Mouse (Mus musculus): Measurements from ENCODE around the gene Fermt3. TPM values are rescaled to one million over a fixed set of nuclear protein-coding genes. Genes with fewer than 3 reads are reported as not detected.

Gene Fermt3
- total and polyA plus RNA-seq, 3 experiments, result 5.2 to 9.0 (median 7.8) TPM

DNA sequence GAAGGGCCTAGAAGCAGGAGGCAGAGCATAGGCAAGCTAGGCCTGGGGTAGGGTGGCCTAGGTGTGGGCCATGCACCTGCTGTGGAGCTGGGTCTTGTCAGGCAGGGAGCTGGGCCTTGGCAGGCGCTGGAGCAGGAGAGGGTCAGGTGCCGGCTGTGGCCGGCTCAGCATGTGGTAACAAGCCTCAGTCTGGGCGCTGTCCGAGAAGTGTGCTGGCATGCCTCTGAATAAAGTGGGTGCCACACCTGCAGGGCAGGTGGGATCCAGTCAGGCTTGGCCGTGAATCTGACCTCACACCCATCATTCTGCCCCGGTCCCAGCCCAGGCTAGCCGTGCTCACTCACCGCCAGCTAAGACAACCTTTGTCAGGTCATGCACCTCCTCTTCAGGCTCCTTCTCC is 5.3 kb downstream of the Fermt3 start:
- H3K4me1 ChIP-seq (ENCODE audit: control insufficient read depth, insufficient read depth, low read length), result no peaks in the 10 kb centered on the region
- DNase-seq, result no peak
- no peaks in the 10 kb centered on the region for H3K27me3 ChIP-seq (ENCODE audit: control insufficient read depth, insufficient read depth, low read length)
- no peaks in the 10 kb centered on the region for H3K36me3 ChIP-seq (ENCODE audit: control insufficient read depth, insufficient read depth, low read length)
- H3K79me2 ChIP-seq (replicated peaks; ENCODE audit: control insufficient read depth, insufficient read depth, low read length), result no peaks in the 10 kb centered on the region
- H3K27ac ChIP-seq, result no peak overlapping the region
- TF ChIP-seq POLR2A (IDR thresholded peaks at IDR 0.05; ENCODE audit: insufficient read depth, low read depth, low read length) (no peak), EP300 (IDR thresholded peaks at IDR 0.05; ENCODE audit: insufficient read depth, low read depth, low read length) (no peak), CTCF (IDR thresholded peaks at IDR 0.05) (no peak)
- H3K9ac ChIP-seq (ENCODE audit: low read depth, low read length), result no peak overlapping the region
- H3K4me3 ChIP-seq, result no peak overlapping the region
- WGBS, result 91% methylated on average over 9 of the region's 9 CpGs
- intact Hi-C loops (cut with DNase I), result no loop called here

DNA sequence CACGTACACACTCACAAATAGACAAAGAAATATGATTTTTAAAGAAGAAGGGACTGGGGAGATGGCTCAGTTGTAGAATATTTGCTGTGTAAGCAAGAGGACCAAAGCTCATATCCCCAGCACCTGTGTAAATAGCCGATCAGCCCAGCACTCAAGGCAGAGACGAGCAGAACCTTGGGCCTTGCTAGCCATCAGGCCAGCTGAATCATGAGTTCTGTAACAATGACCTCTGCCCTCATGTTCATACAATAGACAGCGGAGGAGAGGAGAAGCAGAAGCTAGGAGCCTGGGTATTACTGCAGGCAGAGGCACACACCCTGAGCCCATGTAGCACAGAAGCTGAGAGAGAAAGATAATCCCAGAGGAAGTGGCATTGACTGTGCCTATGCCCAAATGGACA is 6.8 kb downstream of the Fermt3 start:
- Histone ChIP-seq H3K27ac (no peak overlapping the region), H3K36me3 (ENCODE audit: control insufficient read depth, insufficient read depth, low read length) (no peaks in the 10 kb centered on the region), H3K27me3 (ENCODE audit: control insufficient read depth, insufficient read depth, low read length) (no peaks in the 10 kb centered on the region), H3K79me2 (replicated peaks; ENCODE audit: control insufficient read depth, insufficient read depth, low read length) (no peaks in the 10 kb centered on the region), H3K4me3 (no peak overlapping the region), H3K4me1 (ENCODE audit: control insufficient read depth, insufficient read depth, low read length) (no peaks in the 10 kb centered on the region), H3K9ac (ENCODE audit: low read depth, low read length) (no peak overlapping the region)
- intact Hi-C loops (cut with DNase I), result no loop called here
- TF ChIP-seq POLR2A (IDR thresholded peaks at IDR 0.05; ENCODE audit: insufficient read depth, low read depth, low read length) (no peak), CTCF (IDR thresholded peaks at IDR 0.05) (no peak), EP300 (IDR thresholded peaks at IDR 0.05; ENCODE audit: insufficient read depth, low read depth, low read length) (no peak)
- 88% methylated on average over 4 of the region's 4 CpGs for WGBS
- DNase-seq, result no peak

DNA sequence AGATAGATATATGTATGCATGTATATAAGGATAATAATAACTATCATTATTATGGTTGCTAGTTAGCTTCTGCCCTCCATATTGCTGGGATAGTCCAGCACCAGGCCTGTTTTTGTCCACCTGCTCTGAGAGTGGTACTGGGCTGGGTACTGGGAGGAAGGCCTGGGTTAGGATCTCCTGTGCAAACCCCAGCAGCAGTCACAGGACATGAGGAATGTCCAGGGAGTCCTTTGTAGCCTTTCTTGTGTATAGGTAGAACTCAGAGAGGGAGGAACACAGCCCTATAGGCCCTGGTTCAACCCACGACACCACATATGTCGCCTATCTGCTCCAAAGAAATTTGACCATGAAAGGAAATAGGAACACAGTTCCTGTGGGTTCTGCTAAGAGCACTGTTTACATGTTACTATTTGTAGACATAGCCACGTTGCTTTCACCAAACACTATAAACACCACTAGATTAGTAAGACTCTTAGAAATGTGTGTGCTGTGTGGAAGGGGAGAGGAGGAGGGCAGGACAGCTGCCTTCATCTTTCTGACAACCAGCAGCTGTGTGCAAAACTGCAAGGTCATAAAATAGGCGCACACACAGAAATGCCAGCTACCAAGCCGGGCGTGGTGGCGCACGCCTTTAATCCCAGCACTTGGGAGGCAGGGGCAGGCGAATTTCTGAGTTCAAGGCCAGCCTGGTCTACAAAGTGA is 12.2 kb downstream of the Fermt3 start:
- TF ChIP-seq POLR2A (IDR thresholded peaks at IDR 0.05; ENCODE audit: insufficient read depth, low read depth, low read length), result no peak
- TF ChIP-seq EP300 (IDR thresholded peaks at IDR 0.05; ENCODE audit: insufficient read depth, low read depth, low read length), result no peak
- no peak for TF ChIP-seq CTCF (IDR thresholded peaks at IDR 0.05)
- Histone ChIP-seq H3K79me2 (replicated peaks; ENCODE audit: control insufficient read depth, insufficient read depth, low read length) (no peaks in the 10 kb centered on the region), H3K4me1 (ENCODE audit: control insufficient read depth, insufficient read depth, low read length) (peaks cover 5% of the 10 kb centered on the region; the same call in 1 of the 2 replicates), H3K27me3 (ENCODE audit: control insufficient read depth, insufficient read depth, low read length) (no peaks in the 10 kb centered on the region), H3K36me3 (ENCODE audit: control insufficient read depth, insufficient read depth, low read length) (no peaks in the 10 kb centered on the region), H3K4me3 (no peak overlapping the region), H3K27ac (no peak overlapping the region), H3K9ac (ENCODE audit: low read depth, low read length) (no peak overlapping the region)
- intact Hi-C loops (cut with DNase I), result no loop called here
- no peak for DNase-seq
- WGBS, result 81% methylated on average over 9 of the region's 9 CpGs

DNA sequence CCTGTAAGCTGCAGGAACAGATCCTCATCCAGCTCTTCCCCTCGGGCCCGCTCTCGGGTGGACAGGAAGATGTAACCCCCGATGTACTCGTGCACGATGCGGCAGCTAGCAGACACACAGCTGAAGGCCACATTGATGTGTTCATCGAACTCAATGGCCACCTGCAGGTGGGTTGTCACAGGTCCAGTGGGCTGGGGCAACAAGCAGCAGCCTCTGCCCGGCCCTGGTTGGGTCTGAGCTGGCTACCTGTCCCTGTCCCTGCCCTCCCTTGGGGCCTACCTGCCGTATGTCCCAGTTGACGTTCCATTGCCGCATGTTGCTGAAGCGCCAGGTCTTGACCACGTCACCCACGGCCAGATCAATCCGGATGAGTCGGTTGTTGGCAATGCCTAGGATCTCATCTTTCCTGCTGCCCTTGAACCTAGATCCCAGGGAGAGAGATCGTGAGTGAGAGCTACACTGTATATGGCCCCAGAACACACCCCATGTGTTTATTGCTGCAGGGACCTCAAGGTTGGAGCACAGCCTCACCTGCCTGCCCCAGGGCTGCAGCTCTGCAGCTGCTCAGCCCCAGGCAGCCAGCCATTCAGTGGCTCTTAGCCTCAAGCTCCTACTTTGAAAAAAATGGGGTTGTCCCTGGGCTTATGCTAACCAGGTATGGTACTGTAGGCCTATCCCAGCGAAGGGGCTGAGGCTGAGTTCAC is 19.8 kb downstream of the Fermt3 start:
- no peaks in the 10 kb centered on the region for H3K27me3 ChIP-seq (ENCODE audit: control insufficient read depth, insufficient read depth, low read length)
- no peak for DNase-seq
- no peaks in the 10 kb centered on the region for H3K79me2 ChIP-seq (replicated peaks; ENCODE audit: control insufficient read depth, insufficient read depth, low read length)
- peaks cover 7% of the 10 kb centered on the region for H3K4me1 ChIP-seq (ENCODE audit: control insufficient read depth, insufficient read depth, low read length)
- no peak overlapping the region for H3K27ac ChIP-seq
- H3K36me3 ChIP-seq (ENCODE audit: control insufficient read depth, insufficient read depth, low read length), result no peaks in the 10 kb centered on the region
- no peak for TF ChIP-seq EP300 (IDR thresholded peaks at IDR 0.05; ENCODE audit: insufficient read depth, low read depth, low read length)
- WGBS, result 92% methylated on average over 19 of the region's 19 CpGs
- no peak overlapping the region for H3K9ac ChIP-seq (ENCODE audit: low read depth, low read length)
- intact Hi-C loops (cut with DNase I), result loop anchor here (5.0 kb wide), 1 partner anchor 38 kb away; the partner anchor contains the start of gene Stip1
- H3K4me3 ChIP-seq, result no peak overlapping the region

DNA sequence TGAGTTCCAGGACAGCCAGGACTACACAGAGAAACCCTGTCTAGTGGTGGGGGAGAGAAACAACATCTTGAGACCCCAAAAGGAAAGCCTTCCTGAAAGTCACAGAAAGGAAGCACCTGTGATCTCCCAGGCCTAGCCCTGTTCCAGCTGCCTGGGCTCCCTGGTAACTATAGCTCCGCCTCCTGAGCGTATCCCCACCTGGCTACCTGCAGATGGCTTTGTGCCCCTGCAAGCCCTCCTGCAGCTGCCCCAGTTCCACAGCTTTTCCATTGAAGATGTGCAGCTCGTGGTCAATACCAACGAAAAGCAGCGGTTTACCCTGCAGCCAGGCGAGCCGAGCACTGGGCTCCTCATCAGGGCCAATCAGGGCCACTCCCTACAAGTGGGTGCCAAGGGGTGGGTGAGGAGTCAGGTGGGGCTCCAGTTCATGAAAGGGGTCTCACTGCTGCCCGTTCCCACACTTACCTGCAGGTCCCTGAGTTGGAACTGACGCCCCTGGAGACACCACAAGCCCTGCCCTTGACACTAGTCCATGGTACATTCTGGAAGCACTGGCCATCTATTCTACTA is 21.5 kb downstream of the Fermt3 start:
- TF ChIP-seq EP300 (IDR thresholded peaks at IDR 0.05; ENCODE audit: insufficient read depth, low read depth, low read length), result no peak
- no peak for TF ChIP-seq CTCF (IDR thresholded peaks at IDR 0.05)
- TF ChIP-seq POLR2A (IDR thresholded peaks at IDR 0.05; ENCODE audit: insufficient read depth, low read depth, low read length), result no peak
- no peak overlapping the region for H3K9ac ChIP-seq (ENCODE audit: low read depth, low read length)
- peaks cover 9% of the 10 kb centered on the region for H3K4me1 ChIP-seq (ENCODE audit: control insufficient read depth, insufficient read depth, low read length)
- no peaks in the 10 kb centered on the region for H3K79me2 ChIP-seq (replicated peaks; ENCODE audit: control insufficient read depth, insufficient read depth, low read length)
- H3K27ac ChIP-seq, result no peak overlapping the region
- H3K4me3 ChIP-seq, result no peak overlapping the region
- intact Hi-C loops (cut with DNase I), result loop anchor here (5.0 kb wide), 1 partner anchor 39 kb away; the partner anchor contains the start of gene Stip1
- peak in 1 of 2 experiments; percentile 18 for DNase-seq
- no peaks in the 10 kb centered on the region for H3K27me3 ChIP-seq (ENCODE audit: control insufficient read depth, insufficient read depth, low read length)
- no peaks in the 10 kb centered on the region for H3K36me3 ChIP-seq (ENCODE audit: control insufficient read depth, insufficient read depth, low read length)
- 90% methylated on average over 9 of the region's 9 CpGs for WGBS

DNA sequence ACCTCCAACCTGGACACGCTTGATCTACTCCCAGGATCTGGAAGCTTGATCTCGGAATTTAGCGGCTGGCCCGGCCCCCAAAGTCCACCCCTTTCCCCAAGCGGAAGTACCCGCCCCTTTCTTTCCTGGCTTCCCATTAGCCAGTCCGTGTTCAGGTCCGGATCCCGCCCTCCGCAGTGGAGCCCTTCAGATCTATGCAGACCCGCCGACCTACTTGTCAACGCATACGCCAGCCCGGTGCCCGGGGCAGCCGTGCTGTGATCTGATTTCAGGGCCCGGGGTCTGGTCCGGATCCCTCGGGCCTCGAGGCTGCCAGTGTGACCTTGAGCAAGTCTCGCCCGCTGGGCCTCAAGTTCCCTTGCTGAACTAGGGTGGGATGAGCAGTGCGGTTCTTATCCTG is 23.3 kb downstream of the Fermt3 start, which contains the start of the genes Nudt22 and Trpt1:
TSS of gene Nudt22 (minus strand) at position 112 of the 400 bp plus-strand sequence.
TSS of gene Trpt1 (plus strand) at position 126 of the 400 bp plus-strand sequence.
- WGBS, result under 1% methylated on average over 24 of the region's 24 CpGs

More for the DNA sequence above, 23.3 kb downstream of the Fermt3 start, which contains the start of the genes Nudt22 and Trpt1:
- H3K27ac ChIP-seq, result peak within 1 kb of the TSS; percentile 95
- no peaks in the 10 kb centered on the region for H3K27me3 ChIP-seq (ENCODE audit: control insufficient read depth, insufficient read depth, low read length)
- H3K36me3 ChIP-seq (ENCODE audit: control insufficient read depth, insufficient read depth, low read length), result no peaks in the 10 kb centered on the region
- DNase-seq, result peak; percentile 91 to 92
- peak within 1 kb of the TSS; percentile 89 for H3K4me3 ChIP-seq
- peaks cover 10% of the 10 kb centered on the region for H3K4me1 ChIP-seq (ENCODE audit: control insufficient read depth, insufficient read depth, low read length)
- H3K79me2 ChIP-seq (replicated peaks; ENCODE audit: control insufficient read depth, insufficient read depth, low read length), result no peaks in the 10 kb centered on the region
- TF ChIP-seq POLR2A (IDR thresholded peaks at IDR 0.05; ENCODE audit: insufficient read depth, low read depth, low read length), result peak; percentile 89
- TF ChIP-seq CTCF (IDR thresholded peaks at IDR 0.05), result no peak
- TF ChIP-seq EP300 (IDR thresholded peaks at IDR 0.05; ENCODE audit: insufficient read depth, low read depth, low read length), result 0 out of 2 replicates have a peak, but pooled peaks have one; percentile 15
- peak within 1 kb of the TSS; percentile 86 for H3K9ac ChIP-seq (ENCODE audit: low read depth, low read length)
- intact Hi-C loops (cut with DNase I), result loop anchor here (5.0 kb wide), 1 partner anchor 41 kb away; the partner anchor contains the start of gene Stip1
